Mouse (Mus musculus) lung, postnatal 36 days (tissue): ENCODE data around the gene Mrpl22.
"Not testable (repeated sequence)": the region's sequence is repeated elsewhere in the genome, so short reads cannot be mapped to it uniquely, and the experiment has no call there.

ENCODE experiments used
- DNase-seq: peaks from one replicate; pipeline ENCODE4 v3.0.0; 2022; ENCODE audit warnings: mixed read lengths

The Mrpl22 gene

GRCm38 (mm10) chr11:58183579-58183978 is 12.1 kb downstream of the Mrpl22 start:
- peak; percentile 15 for DNase-seq

GRCm38 (mm10) chr11:58189675-58190074 is 18.2 kb downstream of the Mrpl22 start:
- no peak for DNase-seq

- DNase-seq: no peak
Measured at GRCm38 (mm10) chr11:58193326-58193725, 21.9 kb downstream of the Mrpl22 start.

- no peak for DNase-seq
Measured at GRCm38 (mm10) chr11:58193860-58194520, 22.5 kb downstream of the Mrpl22 start.

GRCm38 (mm10) chr11:58198663-58199062 is 27.2 kb downstream of the Mrpl22 start:
- DNase-seq: no peak

- DNase-seq: peak; percentile 92
Measured at GRCm38 (mm10) chr11:58199229-58200037, 28.0 kb downstream of the Mrpl22 start, which contains the start of the genes Igtp and Irgm2. TSS of gene Igtp (plus strand) at chr11:58199556. TSS of gene Irgm2 (plus strand) at chr11:58199618.

- DNase-seq: no peak
Measured at GRCm38 (mm10) chr11:58200226-58200625, 28.8 kb downstream of the Mrpl22 start.

GRCm38 (mm10) chr11:58201052-58201451 is 29.6 kb downstream of the Mrpl22 start:
- no peak for DNase-seq

- DNase-seq: no peak
Measured at GRCm38 (mm10) chr11:58210321-58210886, 38.9 kb downstream of the Mrpl22 start.

- DNase-seq: no peak
Measured at GRCm38 (mm10) chr11:58211062-58211681, 39.7 kb downstream of the Mrpl22 start.

- no peak for DNase-seq
Measured at GRCm38 (mm10) chr11:58211682-58212067, 40.2 kb downstream of the Mrpl22 start.

- DNase-seq: no peak
Measured at GRCm38 (mm10) chr11:58213673-58214342, 42.3 kb downstream of the Mrpl22 start.

- peak; percentile 95 for DNase-seq
Measured at GRCm38 (mm10) chr11:58214391-58215048, 43.1 kb downstream of the Mrpl22 start.

- not testable (repeated sequence) for DNase-seq
Measured at GRCm38 (mm10) chr11:58215049-58215430, 43.6 kb downstream of the Mrpl22 start.

- no peak for DNase-seq
Measured at GRCm38 (mm10) chr11:58215814-58216213, 44.4 kb downstream of the Mrpl22 start.

GRCm38 (mm10) chr11:58216823-58217222 is 45.4 kb downstream of the Mrpl22 start:
- no peak for DNase-seq

GRCm38 (mm10) chr11:58223751-58224150 is 52.3 kb downstream of the Mrpl22 start:
- no peak for DNase-seq

- DNase-seq: peak; percentile 63
Measured at GRCm38 (mm10) chr11:58224313-58224712, 52.9 kb downstream of the Mrpl22 start.

- not testable (repeated sequence) for DNase-seq
Measured at GRCm38 (mm10) chr11:58224872-58225271, 53.4 kb downstream of the Mrpl22 start.

- DNase-seq: peak; percentile 83
Measured at GRCm38 (mm10) chr11:58225655-58226054, 54.2 kb downstream of the Mrpl22 start.

- no peak for DNase-seq
Measured at GRCm38 (mm10) chr11:58226425-58226824, 55.0 kb downstream of the Mrpl22 start.

- DNase-seq: not testable (repeated sequence)
Measured at GRCm38 (mm10) chr11:58228021-58228420, 56.6 kb downstream of the Mrpl22 start.
